Mouse (Mus musculus) heart, adult 2 months (tissue): ENCODE data around the gene Ssbp4.

Experiments used
- CTCF ChIP-seq: fragments of 200-600 bp; IDR thresholded peaks from 2 replicates; pipeline ENCODE4 v1.8.1; 2022; ENCODE audit warnings: antibody characterized with exemption, mild to moderate bottlenecking, moderate library complexity
- EP300 ChIP-seq: fragments of 200-500 bp; IDR thresholded peaks from 2 replicates; pipeline ENCODE4 v1.6.1; 2011; ENCODE audit warnings: low read depth, low read length, control low read depth; ENCODE audit not compliant: insufficient read depth
- POLR2A ChIP-seq: fragments of 200-500 bp; IDR thresholded peaks from 2 replicates; pipeline ENCODE4 v1.6.1; 2011; ENCODE audit warnings: mild to moderate bottlenecking, low read depth, low read length, control low read depth; ENCODE audit not compliant: insufficient read depth

GRCm38 (mm10) chr8:70611849-70612248 is 3.2 kb upstream of the Ssbp4 start:
- TF ChIP-seq POLR2A (no peak), CTCF (no peak; the same call in 1 of the 2 replicates), EP300 (peak; percentile 80; the same call in 1 of the 2 replicates)
